Mouse (Mus musculus) left cerebral cortex, adult 2 months (tissue): ENCODE results near the gene Tprn. TPM values are rescaled to one million over a fixed set of nuclear protein-coding genes. Genes with fewer than 3 reads are reported as not detected.
"Not testable (repeated sequence)": the region's sequence is repeated elsewhere in the genome, so short reads cannot be mapped to it uniquely, and the experiment has no call there.

ENCODE experiments used
- DNase-seq, 2 experiments: peaks; one replicate each; pipeline ENCODE4 v3.0.0; 2021 to 2022; ENCODE audit warnings: low spot score in 2 of 2, mixed read lengths in 1 of 2; ENCODE audit errors: extremely low spot score in 1 of 2
- H3K27ac ChIP-seq: fragments of 200-600 bp; 2 replicates; pipeline ENCODE4 v1.8.1; 2022
- H3K4me3 ChIP-seq: fragments of 200-600 bp; 2 replicates; pipeline ENCODE4 v1.8.1; 2022
- CTCF ChIP-seq: fragments of 200-600 bp; IDR thresholded peaks from 2 replicates; pipeline ENCODE4 v1.8.1; 2022; ENCODE audit warnings: antibody characterized with exemption, mild to moderate bottlenecking, moderate library complexity
- intact Hi-C: fragments of 180-260 bp; cut with DNase I; formaldehyde crosslinking; loops from one replicate; pipeline ENCODE4 v1.15.1; 2025
- total RNA-seq, 2 experiments: library from RNA; stranded (reverse); gene quantifications; 2 replicates each; pipeline ENCODE4 v1.2.3; 2021

The Tprn gene
- total RNA-seq, 2 experiments from 2014 or later = 20.9 to 21.8 TPM

DNA sequence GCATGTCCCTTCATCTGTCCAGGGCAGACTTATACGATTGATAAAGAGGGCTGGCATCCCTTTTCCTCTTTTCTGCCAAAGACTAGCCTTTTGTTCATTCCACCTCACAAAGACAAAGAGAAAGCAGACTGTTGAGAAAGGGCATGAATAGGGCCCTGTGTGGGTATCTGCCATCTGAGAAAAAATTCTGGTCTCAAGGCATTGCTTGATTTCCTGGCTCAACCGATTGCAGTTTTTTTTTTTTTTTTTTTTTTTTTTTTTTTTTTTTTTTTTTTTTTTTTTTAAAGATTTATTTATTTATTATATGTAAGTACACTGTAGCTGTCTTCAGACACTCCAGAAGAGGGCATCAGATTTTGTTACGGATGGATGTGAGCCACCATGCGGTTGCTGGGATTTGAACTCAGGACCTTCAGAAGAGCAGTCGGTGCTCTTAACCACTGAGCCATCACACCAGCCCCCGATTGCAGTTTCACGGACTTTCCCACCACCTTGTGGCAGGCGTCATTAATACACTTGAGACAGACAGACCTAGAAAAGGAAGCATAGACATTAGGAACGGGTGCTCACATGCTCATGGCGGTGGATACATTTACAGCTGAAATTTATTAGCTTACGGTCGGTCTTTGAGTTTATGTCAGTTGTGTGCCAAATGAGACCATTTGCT is 5.8 kb upstream of the Tprn start:
- H3K27ac ChIP-seq, intact Hi-C loops, DNase-seq: not testable (repeated sequence)
- H3K4me3 ChIP-seq = peak overlapping the region; percentile 71
- TF ChIP-seq CTCF = peak; percentile 33

DNA sequence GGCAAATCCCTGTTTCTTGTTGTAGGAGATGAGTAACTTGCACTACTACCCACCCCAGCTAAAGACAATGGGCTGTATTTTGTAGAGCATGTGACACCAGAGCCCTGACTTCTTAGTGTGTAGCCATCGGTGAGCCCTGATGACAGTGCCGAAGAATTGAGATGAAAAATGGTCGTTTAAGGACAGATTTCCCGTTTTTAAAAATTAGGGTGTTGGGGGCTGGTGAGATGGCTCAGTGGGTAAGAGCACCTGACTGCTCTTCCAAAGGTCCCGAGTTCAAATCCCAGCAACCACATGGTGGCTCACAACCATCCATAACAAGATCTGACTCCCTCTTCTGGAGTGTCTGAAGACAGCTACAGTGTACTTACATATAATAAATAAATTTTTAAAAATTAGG is 5.2 kb upstream of the Tprn start:
- H3K27ac ChIP-seq, intact Hi-C loops, H3K4me3 ChIP-seq, DNase-seq: not testable (repeated sequence)

- Histone ChIP-seq H3K27ac (no peak overlapping the region), H3K4me3 (no peak overlapping the region)
- no peak for DNase-seq
- peak; percentile 57 for TF ChIP-seq CTCF
- intact Hi-C loops = no loop called here
These were observed 3.5 kb upstream of the Tprn start for GRCm38 (mm10) chr2:25258887-25259286.

DNA sequence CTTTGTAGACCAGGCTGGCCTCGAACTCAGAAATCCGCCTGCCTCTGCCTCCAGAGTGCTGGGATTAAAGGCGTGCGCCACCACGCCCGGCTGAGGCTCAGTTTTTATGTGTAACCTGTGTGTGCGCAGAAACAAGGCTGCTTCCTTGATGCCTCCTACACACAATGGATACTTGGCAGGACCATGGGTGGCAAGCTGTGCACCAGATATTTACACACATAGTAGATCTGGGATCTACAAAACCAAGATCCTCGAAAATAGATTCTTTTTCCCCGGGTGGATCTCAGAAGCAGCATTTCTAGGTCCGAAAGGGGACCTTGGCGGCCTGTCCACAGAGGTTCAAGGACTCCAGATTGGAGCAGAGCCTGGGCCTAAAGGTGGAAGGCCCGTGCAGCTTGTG is 548 bp upstream of the Tprn start:
- intact Hi-C loops = loop anchor here (2.0 kb wide), 2 partner anchors 33 to 69 kb away; no protein-coding TSS in a partner anchor
- Histone ChIP-seq H3K27ac (peak overlapping the region; percentile 83), H3K4me3 (peak overlapping the region; percentile 86)
- DNase-seq = no peak
- TF ChIP-seq CTCF = no peak

DNA sequence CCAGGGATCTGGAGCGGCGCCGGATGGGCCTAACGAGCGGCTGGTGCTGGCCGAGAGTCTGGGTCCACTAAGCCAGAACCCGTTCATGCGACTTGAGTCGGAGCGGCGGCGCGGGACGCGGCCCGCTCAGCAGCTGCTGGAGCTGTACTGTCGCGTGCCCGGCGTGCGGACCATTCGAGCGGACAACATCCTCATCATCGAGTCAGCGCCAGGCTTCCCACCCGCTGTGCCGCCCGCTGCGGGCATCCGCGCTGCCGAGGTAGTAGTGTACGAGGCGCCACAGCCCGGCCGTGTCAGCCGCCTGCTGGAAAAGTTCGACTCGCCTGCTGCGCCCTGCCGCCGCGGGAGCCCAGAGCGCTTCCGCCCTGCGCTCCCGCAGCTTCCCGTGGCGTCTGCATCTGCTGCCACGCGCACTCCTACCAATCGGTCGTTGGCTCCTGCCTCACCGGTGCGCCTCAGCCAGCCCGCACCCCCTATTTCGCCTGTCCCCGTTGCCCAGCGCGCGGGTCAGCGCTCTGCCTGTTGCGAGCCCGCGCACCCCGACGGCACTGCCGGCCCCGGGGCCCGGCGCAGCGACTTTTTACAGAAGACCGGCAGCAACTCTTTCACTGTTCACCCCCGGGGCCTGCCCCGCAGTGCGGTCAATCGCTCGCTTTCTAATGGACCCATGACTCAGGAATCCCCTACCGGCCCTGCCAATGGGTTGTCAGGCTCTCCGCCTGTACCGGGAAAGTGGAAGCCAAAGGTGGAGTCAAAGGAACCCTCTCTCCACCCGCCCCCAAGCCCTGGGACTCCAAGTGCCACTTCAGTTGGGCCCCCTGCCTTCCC is 591 bp downstream of the Tprn start:
- Histone ChIP-seq H3K4me3 (peak overlapping the region; percentile 86), H3K27ac (peak overlapping the region; percentile 77)
- peak in 1 of 2 experiments; percentile 32 for DNase-seq
- intact Hi-C loops = loop anchor here (2.0 kb wide), 2 partner anchors 34 to 70 kb away; no protein-coding TSS in a partner anchor
- no peak; the same call in 1 of the 2 replicates for TF ChIP-seq CTCF

DNA sequence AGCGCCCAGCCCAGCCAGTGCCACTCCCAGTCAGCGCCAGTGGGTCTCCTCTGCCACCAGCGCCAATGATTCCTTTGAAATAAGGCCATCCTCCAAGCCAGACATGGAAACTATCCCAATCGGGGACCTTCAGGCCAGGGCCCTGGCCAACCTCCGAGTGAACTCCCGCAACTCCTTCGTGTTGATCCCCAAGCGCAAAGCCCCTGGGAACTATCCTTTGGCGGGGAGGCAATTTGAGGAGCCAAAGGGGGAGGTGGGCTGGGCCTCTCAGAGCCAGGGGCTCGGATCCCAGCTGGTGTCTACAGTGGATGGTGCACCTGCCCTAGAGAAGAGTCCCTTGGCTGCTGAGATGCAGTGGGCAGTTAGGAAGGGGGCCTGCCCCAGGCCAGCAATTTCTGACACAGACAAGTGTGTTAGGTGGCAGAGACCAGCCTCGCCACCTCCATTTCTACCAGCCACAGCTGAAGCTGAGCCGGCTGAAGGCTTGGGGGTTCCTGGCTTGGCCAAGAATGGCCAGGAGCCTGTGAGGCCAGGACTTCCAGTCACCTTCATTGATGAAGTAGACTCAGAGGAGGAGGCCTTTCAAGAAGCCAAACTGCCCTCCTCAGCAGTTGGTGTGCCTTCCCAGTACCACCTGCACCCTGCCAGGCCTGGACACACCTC is 1.3 kb downstream of the Tprn start:
- no peak for TF ChIP-seq CTCF
- intact Hi-C loops = loop anchor here (2.0 kb wide), 2 partner anchors 35 to 71 kb away; no protein-coding TSS in a partner anchor
- H3K27ac ChIP-seq = peak overlapping the region; percentile 85
- H3K4me3 ChIP-seq = peak overlapping the region; percentile 86
- DNase-seq = no peak

GRCm38 (mm10) chr2:25264286-25264660 is 1.9 kb downstream of the Tprn start:
- Histone ChIP-seq H3K27ac (peak overlapping the region; percentile 85), H3K4me3 (peak overlapping the region; percentile 86)
- intact Hi-C loops = no loop called here

DNA sequence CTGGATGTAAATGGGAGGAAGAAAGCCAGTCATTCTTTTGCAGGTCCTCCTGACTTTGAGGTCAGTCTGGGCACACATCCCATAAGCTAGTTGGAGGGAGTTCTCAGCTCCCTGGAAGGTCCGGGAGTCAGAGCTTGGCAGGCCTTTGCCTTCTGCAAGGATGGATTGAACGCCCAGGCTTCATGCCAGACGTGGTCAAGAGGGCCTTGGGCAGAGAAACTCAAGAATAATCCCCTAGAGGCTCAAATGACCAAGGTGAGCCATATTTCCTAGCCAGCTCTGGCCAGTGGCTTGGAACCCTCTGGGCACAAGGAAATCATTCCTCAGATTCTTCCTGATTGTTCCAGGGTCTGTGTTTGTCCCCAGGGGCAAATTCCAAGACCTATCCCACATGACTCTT is 2.4 kb downstream of the Tprn start:
- peak in 1 of 2 experiments; percentile 11 for DNase-seq
- TF ChIP-seq CTCF = no peak
- peak overlapping the region; percentile 85 for H3K27ac ChIP-seq
- H3K4me3 ChIP-seq = peak overlapping the region; percentile 86
- intact Hi-C loops = no loop called here

More at GRCm38 (mm10) chr2:25264286-25264660, 1.9 kb downstream of the Tprn start:
- TF ChIP-seq CTCF = no peak
- DNase-seq = no peak

- DNase-seq = peak in 1 of 2 experiments; percentile 13
- Histone ChIP-seq H3K27ac (peak overlapping the region; percentile 85), H3K4me3 (peak overlapping the region; percentile 86)
- intact Hi-C loops = no loop called here
- no peak for TF ChIP-seq CTCF
These were observed 3.7 kb downstream of the Tprn start for GRCm38 (mm10) chr2:25265897-25266656.

DNA sequence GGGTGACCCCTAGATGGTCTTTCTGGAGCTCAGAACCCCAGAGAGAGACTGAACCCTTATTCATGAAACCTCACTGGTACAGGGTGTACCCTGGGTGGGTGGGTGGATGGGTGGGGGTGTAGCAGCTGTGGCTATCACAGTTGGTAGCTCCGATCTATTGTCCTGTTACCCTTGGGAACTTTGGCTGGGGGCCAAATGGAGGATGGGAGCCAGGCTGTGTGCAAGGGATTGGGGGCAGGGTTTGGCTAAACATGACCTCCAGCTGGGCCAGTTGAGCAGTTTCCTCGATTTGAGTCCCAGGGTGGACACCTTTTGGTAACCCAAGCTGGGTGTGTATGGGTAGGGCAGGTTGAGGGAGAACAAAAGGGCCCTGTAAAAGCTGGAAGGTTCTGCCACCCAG is 4.3 kb downstream of the Tprn start:
- peak overlapping the region; percentile 86 for H3K4me3 ChIP-seq
- peak in 1 of 2 experiments; percentile 28 for DNase-seq
- intact Hi-C loops = no loop called here

GRCm38 (mm10) chr2:25267241-25267640 is 4.8 kb downstream of the Tprn start:
- no peak overlapping the region for H3K4me3 ChIP-seq
- H3K27ac ChIP-seq = peak overlapping the region; percentile 85
- DNase-seq = no peak
- intact Hi-C loops = no loop called here
- no peak for TF ChIP-seq CTCF

More for the DNA sequence above, 4.3 kb downstream of the Tprn start:
- peak overlapping the region; percentile 85 for H3K27ac ChIP-seq
- no peak for TF ChIP-seq CTCF
